In the genomic region with DNA sequence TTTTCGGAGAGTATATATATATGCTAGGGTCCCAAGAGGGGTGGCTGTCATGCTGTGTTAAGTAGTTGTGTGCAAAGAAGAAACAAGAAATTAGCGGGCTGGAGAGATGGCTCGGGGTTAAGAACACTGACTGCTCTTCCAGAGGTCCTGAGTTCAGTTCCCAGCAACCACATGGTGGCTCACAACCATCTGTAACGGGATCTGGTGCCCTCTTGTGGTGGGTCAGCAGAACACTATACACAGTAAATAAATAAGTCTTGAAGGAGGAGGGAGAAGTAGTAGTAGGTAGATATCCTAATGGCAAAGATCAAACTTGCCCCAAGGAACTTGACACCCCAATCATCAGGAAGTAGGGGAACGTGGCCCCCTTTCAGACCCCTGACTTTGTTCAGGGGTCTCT, we compare ENCODE assay signal across 17 mouse cellular contexts. TPM values are rescaled to one million over a fixed set of nuclear protein-coding genes. Genes with fewer than 3 reads are reported as not detected.
DNase-seq lines count a peak whose midpoint lies in the region; ATAC-seq and TF ChIP-seq lines count a peak whose summit lies in the region.
"Had no signal": no experiment of that assay in that cellular context is flagged by ENCODE, and none has a peak within 500 bp of the region (broad histone marks: within the 10 kb centered on the region; RNA-seq: fewer than 3 reads in every experiment).

No protein-coding gene starts in this region.

- H3K36me3 ChIP-seq in forebrain, postnatal 0 days (ENCODE audit: insufficient read depth) = peaks cover 34% of the 10 kb centered on the region
- peaks cover 47% of the 10 kb centered on the region for H3K36me3 ChIP-seq in forebrain, embryonic 10.5 days (replicated peaks)
- peaks cover 39% of the 10 kb centered on the region for H3K36me3 ChIP-seq in lung, embryonic 14.5 days (ENCODE audit: insufficient read depth)

- H3K4me3 ChIP-seq in forebrain, postnatal 0 days (ENCODE audit: low read depth, low read length) = no peak overlapping the region
- no peak overlapping the region for H3K4me3 ChIP-seq in forebrain, embryonic 10.5 days
- H3K4me3 ChIP-seq in lung, embryonic 14.5 days (ENCODE audit: low read depth, low read length) = no peak overlapping the region
- H3K4me3 ChIP-seq: forebrain, embryonic 13.5 days; heart, embryonic 15.5 days; hindbrain, embryonic 12.5 days; left cerebral cortex, adult 2 months; lung, embryonic 15.5 days; stomach, embryonic 15.5 days had no signal

- 78% methylated on average over 5 of the region's 5 CpGs for WGBS in forebrain, postnatal 0 days
- WGBS in forebrain, embryonic 10.5 days = 83% methylated on average over 5 of the region's 5 CpGs
- WGBS in lung, embryonic 14.5 days = 85% methylated on average over 5 of the region's 5 CpGs

- no peaks in the 10 kb centered on the region for H3K4me1 ChIP-seq in forebrain, postnatal 0 days (ENCODE audit: insufficient read depth)
- H3K4me1 ChIP-seq in forebrain, embryonic 10.5 days = no peaks in the 10 kb centered on the region
- no peaks in the 10 kb centered on the region for H3K4me1 ChIP-seq in lung, embryonic 14.5 days (ENCODE audit: insufficient read depth)
- H3K4me1 ChIP-seq: forebrain, embryonic 13.5 days; hindbrain, embryonic 12.5 days; lung, embryonic 15.5 days; stomach, embryonic 15.5 days had no signal

- peak; percentile 36 for TF ChIP-seq CTCF in forebrain, postnatal 0 days (IDR thresholded peaks at IDR 0.05; ENCODE audit: low read depth)
- TF ChIP-seq CTCF in lung, embryonic 14.5 days (IDR thresholded peaks at IDR 0.05; ENCODE audit: low read depth) = peak; percentile 15; the same call in 1 of the 2 replicates

- ATAC-seq in forebrain, postnatal 0 days = no peak
- ATAC-seq in lung, embryonic 14.5 days (ENCODE audit: insufficient read depth) = no peak
- ATAC-seq: forebrain, embryonic 13.5 days had no signal

- no peaks in the 10 kb centered on the region for H3K27me3 ChIP-seq in forebrain, postnatal 0 days (ENCODE audit: insufficient read depth, low read length)
- no peaks in the 10 kb centered on the region for H3K27me3 ChIP-seq in forebrain, embryonic 10.5 days (ENCODE audit: poor library complexity, severe bottlenecking)
- no peaks in the 10 kb centered on the region for H3K27me3 ChIP-seq in lung, embryonic 14.5 days (ENCODE audit: insufficient read depth, low read length)
- H3K27me3 ChIP-seq: forebrain, embryonic 13.5 days; heart, embryonic 15.5 days; hindbrain, embryonic 12.5 days; lung, embryonic 15.5 days; Patski; stomach, embryonic 15.5 days had no signal

- H3K4me2 ChIP-seq in forebrain, postnatal 0 days (ENCODE audit: low read depth) = no peak overlapping the region
- H3K4me2 ChIP-seq in lung, embryonic 14.5 days = no peak overlapping the region
- H3K4me2 ChIP-seq: forebrain, embryonic 13.5 days; heart, embryonic 15.5 days; hindbrain, embryonic 12.5 days; lung, embryonic 15.5 days; stomach, embryonic 15.5 days had no signal

- H3K27ac ChIP-seq in forebrain, postnatal 0 days (ENCODE audit: low read depth, low read length) = no peak overlapping the region
- no peak overlapping the region for H3K27ac ChIP-seq in forebrain, embryonic 10.5 days
- no peak overlapping the region for H3K27ac ChIP-seq in lung, embryonic 14.5 days (ENCODE audit: low read depth)
- H3K27ac ChIP-seq: forebrain, embryonic 13.5 days; heart, embryonic 15.5 days; hindbrain, embryonic 12.5 days; left cerebral cortex, adult 2 months; lung, embryonic 15.5 days; stomach, embryonic 15.5 days had no signal

- H3K9ac ChIP-seq in forebrain, postnatal 0 days = no peak overlapping the region
- H3K9ac ChIP-seq in lung, embryonic 14.5 days = no peak overlapping the region
- H3K9ac ChIP-seq: forebrain, embryonic 13.5 days; heart, embryonic 15.5 days; hindbrain, embryonic 12.5 days; lung, embryonic 15.5 days; stomach, embryonic 15.5 days had no signal

- H3K9me3 ChIP-seq in forebrain, postnatal 0 days (ENCODE audit: low read length) = no peaks in the 10 kb centered on the region
- H3K9me3 ChIP-seq in forebrain, embryonic 10.5 days = peaks cover 8% of the 10 kb centered on the region
- H3K9me3 ChIP-seq in lung, embryonic 14.5 days (ENCODE audit: low read depth, low read length) = no peaks in the 10 kb centered on the region
- H3K9me3 ChIP-seq: forebrain, embryonic 13.5 days; heart, embryonic 15.5 days; hindbrain, embryonic 12.5 days; lung, embryonic 15.5 days; stomach, embryonic 15.5 days had no signal

- DNase-seq in forebrain, postnatal 0 days = no peak
- no peak for DNase-seq in forebrain, embryonic 10.5 days (ENCODE audit: extremely low spot score, low spot score)
- DNase-seq in lung, embryonic 14.5 days = no peak
- DNase-seq in lung, postnatal 10 days = no peak
- DNase-seq in ES-CJ7 (ENCODE audit: low read depth, low spot score) = peak; percentile 58
- DNase-seq in naive thymus-derived CD4-positive, alpha-beta T cell, adult 2 months (ENCODE audit: low read depth) = peak; percentile 55
- no peak for DNase-seq in embryo, embryonic 9.5 days (ENCODE audit: extremely low spot score)
- no peak for DNase-seq in adrenal gland, adult 8-10 months
- DNase-seq: cerebellum, adult 18-20 months; kidney, adult 18-20 months had no signal

RNA-seq across cellular contexts. Expression of a gene that starts 6.8 kb away (rescaled TPM):
- total RNA-seq in forebrain, postnatal 0 days (2014; rRNA removed) = 12.7 and 16.1 TPM in 2 replicates
- 16.0 and 16.4 TPM in 2 replicates for polyA plus RNA-seq in forebrain, postnatal 0 days (2015; fragmentation: Nextera tagmentation; extraction: Ambion mirVana)
- polyA plus RNA-seq in forebrain, embryonic 10.5 days (2016; fragmentation: Nextera tagmentation; extraction: Ambion mirVana) = 24.4 and 25.6 TPM in 2 replicates
- 12.9 and 14.8 TPM in 2 replicates for polyA plus RNA-seq in lung, embryonic 14.5 days (2014; fragmentation: Nextera tagmentation; extraction: Ambion mirVana)
- total RNA-seq in adrenal gland, adult 8-10 months (2022) = 10 to 100 TPM in 1 of 4 experiments, 1 to 10 TPM in 3; 8.3 to 11.1 (median 8.7) TPM

RNA-seq across cellular contexts. Expression of a gene that starts 6.9 kb away (rescaled TPM):
- 30.0 and 33.3 TPM in 2 replicates for total RNA-seq in forebrain, postnatal 0 days (2014; rRNA removed)
- polyA plus RNA-seq in forebrain, postnatal 0 days (2015; fragmentation: Nextera tagmentation; extraction: Ambion mirVana) = 18.9 and 19.7 TPM in 2 replicates
- polyA plus RNA-seq in forebrain, embryonic 10.5 days (2016; fragmentation: Nextera tagmentation; extraction: Ambion mirVana) = 64.3 and 64.8 TPM in 2 replicates
- polyA plus RNA-seq in lung, embryonic 14.5 days (2014; fragmentation: Nextera tagmentation; extraction: Ambion mirVana) = 36.6 and 37.6 TPM in 2 replicates
- 10 to 100 TPM; 10.8 to 21.6 (median 14.9) TPM for total RNA-seq in adrenal gland, adult 8-10 months (2022)

RNA-seq across cellular contexts. Expression of a gene that starts 26.3 kb away (rescaled TPM):
- total RNA-seq in forebrain, postnatal 0 days (2014; rRNA removed) = 85.0 and 123 TPM in 2 replicates
- 237 and 318 TPM in 2 replicates for polyA plus RNA-seq in forebrain, postnatal 0 days (2015; fragmentation: Nextera tagmentation; extraction: Ambion mirVana)
- polyA plus RNA-seq in forebrain, embryonic 10.5 days (2016; fragmentation: Nextera tagmentation; extraction: Ambion mirVana) = 299 and 302 TPM in 2 replicates
- polyA plus RNA-seq in lung, embryonic 14.5 days (2014; fragmentation: Nextera tagmentation; extraction: Ambion mirVana) = 217 and 229 TPM in 2 replicates
- 10 to 100 TPM; 74.7 to 93.5 (median 85.9) TPM for total RNA-seq in adrenal gland, adult 8-10 months (2022)

RNA-seq across cellular contexts. Expression of a gene that starts 27.8 kb away (rescaled TPM):
- total RNA-seq in forebrain, postnatal 0 days (2014; rRNA removed) = 76.9 and 105 TPM in 2 replicates
- polyA plus RNA-seq in forebrain, postnatal 0 days (2015; fragmentation: Nextera tagmentation; extraction: Ambion mirVana) = 52.1 and 64.0 TPM in 2 replicates
- polyA plus RNA-seq in forebrain, embryonic 10.5 days (2016; fragmentation: Nextera tagmentation; extraction: Ambion mirVana) = 7.4 and 7.5 TPM in 2 replicates
- 7.0 and 7.1 TPM in 2 replicates for polyA plus RNA-seq in lung, embryonic 14.5 days (2014; fragmentation: Nextera tagmentation; extraction: Ambion mirVana)
- total RNA-seq in adrenal gland, adult 8-10 months (2022) = 1 to 10 TPM; 2.5 to 5.7 (median 4.6) TPM

RNA-seq across cellular contexts. Expression of a gene that starts 56.0 kb away (rescaled TPM):
- total RNA-seq in forebrain, postnatal 0 days (2014; rRNA removed) = 16.1 and 19.8 TPM in 2 replicates
- 61.3 and 71.3 TPM in 2 replicates for polyA plus RNA-seq in forebrain, postnatal 0 days (2015; fragmentation: Nextera tagmentation; extraction: Ambion mirVana)
- 62.3 and 69.2 TPM in 2 replicates for polyA plus RNA-seq in forebrain, embryonic 10.5 days (2016; fragmentation: Nextera tagmentation; extraction: Ambion mirVana)
- 52.1 and 60.3 TPM in 2 replicates for polyA plus RNA-seq in lung, embryonic 14.5 days (2014; fragmentation: Nextera tagmentation; extraction: Ambion mirVana)
- total RNA-seq in adrenal gland, adult 8-10 months (2022) = 10 to 100 TPM; 28.2 to 37.8 (median 33.4) TPM

Comparison
In these comparisons a context has a peak if more than half of its experiments do, and no peak if none do; other contexts are left out.
1. DNase-seq: peak in ES-CJ7 (single experiment) and naive thymus-derived CD4-positive, alpha-beta T cell, adult 2 months (single experiment); none in forebrain, postnatal 0 days (single experiment), forebrain, embryonic 10.5 days (single experiment), lung, embryonic 14.5 days (single experiment), lung, postnatal 10 days (single experiment), embryo, embryonic 9.5 days (single experiment) and adrenal gland, adult 8-10 months (single experiment).